Comparison of ENCODE assay signal across 8 mouse cellular contexts in the genomic region with DNA sequence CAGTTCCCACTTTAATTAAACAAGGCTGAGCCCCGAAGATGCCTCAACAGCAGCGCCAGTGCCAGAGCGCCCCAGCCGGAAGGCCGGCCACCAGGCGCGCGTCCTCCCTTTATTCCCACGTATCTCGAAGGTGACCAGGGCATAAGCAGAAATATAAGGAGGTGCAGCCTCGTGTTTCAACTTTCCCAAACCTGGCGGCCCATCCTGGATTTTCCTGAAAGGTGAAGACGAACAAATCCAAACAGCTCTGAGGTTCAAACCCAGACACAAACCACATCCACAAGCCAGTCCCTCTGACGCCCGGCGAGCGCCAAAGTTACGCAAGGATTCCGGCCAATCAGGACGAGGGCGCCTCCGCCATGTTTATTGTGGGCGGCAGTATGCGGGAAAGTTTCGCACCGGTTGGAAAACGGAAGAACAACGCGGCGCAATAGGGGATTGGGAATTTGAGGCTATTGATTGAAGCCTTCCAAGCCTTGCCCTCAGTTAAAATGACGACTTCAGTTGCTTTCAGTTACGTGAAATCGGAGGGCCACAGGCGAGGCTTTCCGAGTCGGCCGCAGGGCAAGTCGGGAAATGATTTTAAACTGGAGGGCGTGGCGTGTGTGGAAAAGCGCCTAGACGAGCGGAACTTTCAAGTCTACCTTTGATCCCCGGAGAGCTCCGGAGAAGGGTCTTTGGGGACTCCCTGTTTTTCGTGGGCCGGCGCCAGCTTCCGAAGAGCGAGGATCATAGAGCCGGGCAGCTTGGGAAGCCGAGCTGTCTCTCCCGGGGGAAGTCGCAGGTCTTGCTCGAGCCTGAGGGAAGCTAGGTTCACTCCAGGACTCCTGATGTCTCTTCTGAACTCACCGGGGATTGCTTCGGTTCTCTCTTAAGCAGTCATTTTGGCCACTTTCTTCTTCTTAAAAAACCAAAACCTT. TPM values are rescaled to one million over a fixed set of nuclear protein-coding genes. Genes with fewer than 3 reads are reported as not detected.
DNase-seq lines count a peak whose midpoint lies in the region; ATAC-seq and TF ChIP-seq lines count a peak whose summit lies in the region.

Dars2 (minus strand) TSS at position 307 of the 920 bp plus-strand sequence.
Cenpl (plus strand) TSS at position 362 of the 920 bp plus-strand sequence.

- under 1% methylated on average over 56 of the region's 57 CpGs for WGBS in embryonic facial prominence, embryonic 14.5 days
- WGBS in heart, adult 2 months = under 1% methylated on average over 57 of the region's 57 CpGs
- under 1% methylated on average over 57 of the region's 57 CpGs for WGBS in limb, embryonic 13.5 days
- under 1% methylated on average over 57 of the region's 57 CpGs for WGBS in midbrain, embryonic 16.5 days

- H3K79me2 ChIP-seq in heart, adult 2 months (replicated peaks; ENCODE audit: control insufficient read depth, insufficient read depth, low read length) = no peaks in the 10 kb centered on the region

- ATAC-seq in embryonic facial prominence, embryonic 14.5 days (ENCODE audit: low read depth) = peak; percentile 97
- peak; percentile 98 for ATAC-seq in limb, embryonic 13.5 days (ENCODE audit: low FRiP score, low read depth)
- ATAC-seq in midbrain, embryonic 16.5 days = peak; percentile 98

- H3K4me3 ChIP-seq in embryonic facial prominence, embryonic 14.5 days (ENCODE audit: low read depth, low read length) = peak within 1 kb of the TSS; percentile 78
- H3K4me3 ChIP-seq in heart, adult 2 months = peak within 1 kb of the TSS; percentile 92
- H3K4me3 ChIP-seq in limb, embryonic 13.5 days = peak within 1 kb of the TSS; percentile 78
- H3K4me3 ChIP-seq in midbrain, embryonic 16.5 days (ENCODE audit: low read depth, low read length) = peak within 1 kb of the TSS; percentile 65

- H3K36me3 ChIP-seq in embryonic facial prominence, embryonic 14.5 days (ENCODE audit: control insufficient read depth, insufficient read depth, low read length) = peaks cover 9% of the 10 kb centered on the region; the same call in 1 of the 2 replicates
- H3K36me3 ChIP-seq in heart, adult 2 months (ENCODE audit: control insufficient read depth, insufficient read depth, low read length) = no peaks in the 10 kb centered on the region
- H3K36me3 ChIP-seq in limb, embryonic 13.5 days = peaks cover 2% of the 10 kb centered on the region
- no peaks in the 10 kb centered on the region for H3K36me3 ChIP-seq in midbrain, embryonic 16.5 days (ENCODE audit: control insufficient read depth, insufficient read depth, low read length)

- DNase-seq in 3T3-L1 (ENCODE audit: low read depth, low spot score) = peak; percentile 99
- DNase-seq in adrenal gland, postnatal 4 days (ENCODE audit: low spot score in 2 of 2) = peak; percentile 83 to 94
- DNase-seq in embryonic facial prominence, embryonic 14.5 days (ENCODE audit: low spot score) = peak; percentile 99
- DNase-seq in heart, adult 2 months = peak; percentile 96 to 98
- peak; percentile 97 for DNase-seq in kidney, adult 8-10 months
- DNase-seq in spleen, postnatal 10 days (ENCODE audit: low spot score in 2 of 2) = peak; percentile 86 to 93

- intact Hi-C loops in heart, adult 2 months (cut with DNase I) = loop anchor here (2.0 kb wide), 2 partner anchors 36 to 60 kb away; partner anchors contain the start of genes Klhl20 and Zbtb37

- peak within 1 kb of the TSS; percentile 86 for H3K9ac ChIP-seq in embryonic facial prominence, embryonic 14.5 days (ENCODE audit: low read depth, low read length)
- H3K9ac ChIP-seq in heart, adult 2 months (ENCODE audit: low read depth, low read length) = peak within 1 kb of the TSS; percentile 73
- peak within 1 kb of the TSS; percentile 84 for H3K9ac ChIP-seq in limb, embryonic 13.5 days
- H3K9ac ChIP-seq in midbrain, embryonic 16.5 days (ENCODE audit: low read depth, low read length) = peak within 1 kb of the TSS; percentile 83

- H3K27ac ChIP-seq in embryonic facial prominence, embryonic 14.5 days (replicated peaks; ENCODE audit: low read depth, low read length) = peak within 1 kb of the TSS; percentile 78
- H3K27ac ChIP-seq in heart, adult 2 months = peak within 1 kb of the TSS; percentile 75
- peak within 1 kb of the TSS; percentile 44; the same call in 1 of the 2 replicates for H3K27ac ChIP-seq in limb, embryonic 13.5 days
- H3K27ac ChIP-seq in midbrain, embryonic 16.5 days (ENCODE audit: low read length) = peak within 1 kb of the TSS; percentile 83

- TF ChIP-seq POLR2A in heart, adult 2 months (IDR thresholded peaks at IDR 0.05; ENCODE audit: insufficient read depth, low read depth, low read length) = peak; percentile 70

- peaks cover 22% of the 10 kb centered on the region for H3K4me1 ChIP-seq in embryonic facial prominence, embryonic 14.5 days (ENCODE audit: control insufficient read depth, insufficient read depth, low read length)
- peaks cover 4% of the 10 kb centered on the region for H3K4me1 ChIP-seq in heart, adult 2 months (ENCODE audit: control insufficient read depth, insufficient read depth, low read length)
- H3K4me1 ChIP-seq in limb, embryonic 13.5 days = peaks cover 34% of the 10 kb centered on the region
- H3K4me1 ChIP-seq in midbrain, embryonic 16.5 days (ENCODE audit: control insufficient read depth, insufficient read depth, low read length) = peaks cover 29% of the 10 kb centered on the region

- TF ChIP-seq EP300 in heart, adult 2 months (IDR thresholded peaks at IDR 0.05; ENCODE audit: insufficient read depth, low read depth, low read length) = peak; percentile 60; the same call in 1 of the 2 replicates

- no peaks in the 10 kb centered on the region for H3K9me3 ChIP-seq in embryonic facial prominence, embryonic 14.5 days (ENCODE audit: control insufficient read depth, low read length)
- no peaks in the 10 kb centered on the region for H3K9me3 ChIP-seq in limb, embryonic 13.5 days
- H3K9me3 ChIP-seq in midbrain, embryonic 16.5 days (replicated peaks; ENCODE audit: control insufficient read depth, low read length, poor library complexity, severe bottlenecking) = no peaks in the 10 kb centered on the region

- H3K27me3 ChIP-seq in embryonic facial prominence, embryonic 14.5 days (replicated peaks; ENCODE audit: control insufficient read depth, insufficient read depth, low read length) = no peaks in the 10 kb centered on the region
- no peaks in the 10 kb centered on the region for H3K27me3 ChIP-seq in heart, adult 2 months (ENCODE audit: control insufficient read depth, insufficient read depth, low read length)
- no peaks in the 10 kb centered on the region for H3K27me3 ChIP-seq in limb, embryonic 13.5 days
- no peaks in the 10 kb centered on the region for H3K27me3 ChIP-seq in midbrain, embryonic 16.5 days (ENCODE audit: control insufficient read depth, insufficient read depth, low read depth, low read length)

- peak within 1 kb of the TSS; percentile 90 for H3K4me2 ChIP-seq in embryonic facial prominence, embryonic 14.5 days (ENCODE audit: low read depth, low read length)
- peak within 1 kb of the TSS; percentile 84 for H3K4me2 ChIP-seq in limb, embryonic 13.5 days (replicated peaks)
- H3K4me2 ChIP-seq in midbrain, embryonic 16.5 days (ENCODE audit: low read length) = peak within 1 kb of the TSS; percentile 96

- peak; percentile 46 for TF ChIP-seq CTCF in heart, adult 2 months (IDR thresholded peaks at IDR 0.05)

RNA-seq across cellular contexts. Expression of gene Dars2, which starts in this region (rescaled TPM):
- 10 to 100 TPM; 30.2 to 31.0 TPM for total RNA-seq in adrenal gland, postnatal 4 days (2021)
- polyA plus RNA-seq in embryonic facial prominence, embryonic 14.5 days (2014; fragmentation: Nextera tagmentation; extraction: Ambion mirVana) = 24.2 and 31.2 TPM in 2 replicates
- total RNA-seq in heart, adult 2 months (2021) = 10 to 100 TPM; 23.0 to 25.4 TPM
- 13.7 and 38.3 TPM in 2 replicates for polyA plus RNA-seq in heart, adult 2 months (2012; rRNA removed)
- polyA plus RNA-seq in limb, embryonic 13.5 days (2015; fragmentation: Nextera tagmentation; extraction: Ambion mirVana) = 25.4 and 26.9 TPM in 2 replicates
- polyA plus RNA-seq in midbrain, embryonic 16.5 days (2015; fragmentation: Nextera tagmentation; extraction: Ambion mirVana) = 24.2 and 25.5 TPM in 2 replicates

RNA-seq across cellular contexts. Expression of gene Cenpl, which starts in this region (rescaled TPM):
- total RNA-seq in adrenal gland, postnatal 4 days (2021) = 10 to 100 TPM in 1 of 2 experiments, 1 to 10 TPM in 1; 9.6 to 10.2 TPM
- 22.6 and 25.6 TPM in 2 replicates for polyA plus RNA-seq in embryonic facial prominence, embryonic 14.5 days (2014; fragmentation: Nextera tagmentation; extraction: Ambion mirVana)
- 1 to 10 TPM; 1.1 to 1.2 TPM for total RNA-seq in heart, adult 2 months (2021)
- polyA plus RNA-seq in heart, adult 2 months (2012; rRNA removed) = 0.41 and 1.0 TPM in 2 replicates
- polyA plus RNA-seq in limb, embryonic 13.5 days (2015; fragmentation: Nextera tagmentation; extraction: Ambion mirVana) = 33.9 and 35.0 TPM in 2 replicates
- 10.1 and 11.4 TPM in 2 replicates for polyA plus RNA-seq in midbrain, embryonic 16.5 days (2015; fragmentation: Nextera tagmentation; extraction: Ambion mirVana)

Comparison
In these comparisons a context has a peak if more than half of its experiments do, and no peak if none do; other contexts are left out.
1. Peak in every context shown above with its lines: DNase-seq, ATAC-seq, H3K4me3 ChIP-seq and H3K27ac ChIP-seq.
2. RNA of gene Cenpl (total RNA-seq): 9.6 to 10.2 TPM in adrenal gland, postnatal 4 days; 1.1 to 1.2 TPM in heart, adult 2 months; every median in the first group is over 4 times any median in the second.